Mouse (Mus musculus) forebrain, embryonic 11.5 days (tissue): ENCODE measurements around the gene Dnaja3. TPM values are rescaled to one million over a fixed set of nuclear protein-coding genes. Genes with fewer than 3 reads are reported as not detected.
"Not testable (repeated sequence)": the region's sequence is repeated elsewhere in the genome, so short reads cannot be mapped to it uniquely, and the experiment has no call there.

Source experiments
- ATAC-seq: fragments of 200-750 bp; cut with Nextera tagmentation; replicated peaks from 2 replicates; pipeline ENCODE4 v1.8.0; 2017; ENCODE audit warnings: moderate TSS enrichment; ENCODE audit not compliant: low FRiP score
- DNase-seq: peaks from one replicate; pipeline ENCODE4 v3.0.0-alpha.2; 2017; ENCODE audit warnings: low spot score
- H3K27ac ChIP-seq: fragments of 300-500 bp; sonication (generic); 2 replicates; pipeline ENCODE4 v1.5.1; 2014; ENCODE audit warnings: low read depth, low read length
- H3K27me3 ChIP-seq: fragments of 300-500 bp; sonication (generic); 2 replicates; pipeline ENCODE4 v1.6.1; 2014; ENCODE audit warnings: mild to moderate bottlenecking, low read length, mixed read lengths; ENCODE audit not compliant: control insufficient read depth, insufficient read depth
- H3K36me3 ChIP-seq: fragments of 300-500 bp; sonication (generic); 2 replicates; pipeline ENCODE4 v1.6.1; 2014; ENCODE audit warnings: mild to moderate bottlenecking, low read length, moderate library complexity, mixed read lengths; ENCODE audit not compliant: control insufficient read depth, insufficient read depth
- H3K4me1 ChIP-seq: fragments of 300-500 bp; sonication (generic); replicated peaks from 2 replicates; pipeline ENCODE4 v1.6.1; 2014; ENCODE audit warnings: low read length, mixed read lengths; ENCODE audit not compliant: control insufficient read depth, insufficient read depth
- H3K4me2 ChIP-seq: fragments of 300-500 bp; sonication (generic); 2 replicates; pipeline ENCODE4 v1.6.1; 2014; ENCODE audit warnings: low read depth, mild to moderate bottlenecking, low read length, moderate library complexity, mixed read lengths; ENCODE audit not compliant: severe bottlenecking
- H3K4me3 ChIP-seq: fragments of 300-500 bp; sonication (generic); 2 replicates; pipeline ENCODE4 v1.5.1; 2014; ENCODE audit warnings: low read depth, low read length
- H3K9ac ChIP-seq: fragments of 300-500 bp; sonication (generic); 2 replicates; pipeline ENCODE4 v1.6.1; 2014; ENCODE audit warnings: low read length
- H3K9me3 ChIP-seq: fragments of 300-500 bp; sonication (generic); 2 replicates; pipeline ENCODE4 v1.6.1; 2016; ENCODE audit warnings: low read length, mixed read lengths; ENCODE audit not compliant: control insufficient read depth
- WGBS: fragments of 180-500 bp; shearing (Covaris S2); extraction: QIAGEN DNeasy Blood & Tissue Kit; methylation state at CpG from one replicate; pipeline ENCODE4 v1.1.7; 2014; 5-methylcytosine and 5-hydroxymethylcytosine counted together
- polyA plus RNA-seq: library from polyadenylated mRNA; unstranded; fragments of >200 nt; fragmentation: Nextera tagmentation; extraction: Ambion mirVana; gene quantifications from 2 replicates; pipeline ENCODE4 v1.2.1, GENCODE M21; 2014

Gene Dnaja3
- polyA plus RNA-seq, 1 experiment from 2014 or later, result 60.7 TPM

DNA sequence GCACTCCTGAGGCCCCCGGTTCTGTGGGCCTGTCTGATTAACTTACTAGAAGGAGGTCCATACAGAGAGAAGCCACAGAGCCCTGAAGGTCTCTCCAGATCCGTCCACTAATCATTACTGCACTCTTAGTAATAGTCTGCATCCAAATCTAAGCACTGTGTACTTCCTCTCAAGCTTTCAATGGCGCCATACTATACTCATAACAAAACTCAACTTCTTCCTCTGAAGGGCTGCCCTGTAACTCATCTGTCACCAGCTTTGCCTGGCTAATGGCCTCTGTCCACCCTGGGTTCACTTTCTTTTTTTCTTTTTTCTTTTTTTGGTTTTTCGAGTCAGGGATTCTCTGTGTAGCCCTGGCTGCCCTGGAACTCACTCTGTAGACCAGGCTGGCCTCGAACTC lies 38.3 kb downstream of the Dnaja3 start:
- H3K9ac ChIP-seq, result no peak overlapping the region
- ATAC-seq, result no peak

DNA sequence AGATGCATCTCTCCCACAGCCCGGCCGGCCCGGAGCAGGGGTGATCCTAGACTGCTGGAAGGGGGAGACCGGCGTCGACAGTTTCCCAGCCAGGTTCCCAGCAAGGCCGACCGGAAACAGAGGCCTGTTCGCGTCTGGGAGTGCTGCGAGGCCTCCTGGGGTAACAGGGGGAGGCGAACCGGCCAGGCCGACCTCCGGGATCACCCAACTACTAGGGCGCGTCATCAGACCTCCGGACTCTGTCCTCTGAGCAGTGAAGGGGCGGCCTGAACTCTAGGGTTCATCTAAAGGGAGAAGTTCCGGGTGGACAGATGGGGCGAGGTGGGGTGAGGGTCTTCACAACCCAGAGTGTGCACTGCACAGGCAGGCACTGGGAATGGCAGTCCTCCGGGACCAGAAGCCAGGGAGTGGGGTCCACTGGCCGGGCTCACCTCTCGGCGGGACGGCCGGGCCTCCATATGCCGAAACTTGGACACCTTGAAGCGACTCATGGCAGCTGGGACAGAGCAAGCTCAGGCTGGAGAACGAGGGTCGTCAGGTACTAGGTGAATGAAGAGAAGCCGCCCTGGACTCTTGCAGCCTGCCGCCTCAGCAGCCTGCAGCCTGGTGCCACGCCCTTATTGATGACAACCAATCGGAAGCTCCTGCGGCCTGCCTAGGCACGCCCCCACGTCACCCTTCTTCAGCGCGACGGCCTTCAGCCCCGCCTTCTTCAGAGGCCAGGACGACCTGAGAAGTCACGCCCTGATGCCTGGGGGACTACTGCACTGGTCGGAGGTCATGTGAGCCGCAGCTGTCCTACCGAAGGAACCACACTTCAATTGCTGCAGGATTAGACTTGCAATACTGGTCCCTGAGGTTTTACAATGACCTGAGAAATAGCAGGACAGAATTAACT lies 39.6 kb downstream of the Dnaja3 start, which contains the start of gene Coro7:
TSS of gene Coro7 (minus strand) at position 657 of the 898 bp plus-strand sequence.
- H3K9me3 ChIP-seq, result no peaks in the 10 kb centered on the region
- H3K4me2 ChIP-seq, result peak within 1 kb of the TSS; percentile 69
- H3K9ac ChIP-seq, result peak within 1 kb of the TSS; percentile 67
- under 1% methylated on average over 47 of the region's 47 CpGs for WGBS
- peaks cover 9% of the 10 kb centered on the region; the same call in 1 of the 2 replicates for H3K4me1 ChIP-seq
- DNase-seq, result peak; percentile 95
- no peaks in the 10 kb centered on the region; the same call in 1 of the 2 replicates for H3K36me3 ChIP-seq
- H3K27ac ChIP-seq, result no peak within 1 kb of the TSS
- H3K27me3 ChIP-seq, result no peaks in the 10 kb centered on the region
- peak within 1 kb of the TSS; percentile 68 for H3K4me3 ChIP-seq
- peak; percentile 92 for ATAC-seq

More for the DNA sequence above, 38.3 kb downstream of the Dnaja3 start:
- no peaks in the 10 kb centered on the region for H3K9me3 ChIP-seq
- no peak overlapping the region for H3K4me3 ChIP-seq
- WGBS, result 87% methylated on average over 5 of the region's 5 CpGs
- no peaks in the 10 kb centered on the region for H3K27me3 ChIP-seq
- no peak for DNase-seq
- no peaks in the 10 kb centered on the region; the same call in 1 of the 2 replicates for H3K36me3 ChIP-seq
- peaks cover 7% of the 10 kb centered on the region; the same call in 1 of the 2 replicates for H3K4me1 ChIP-seq
- no peak overlapping the region for H3K27ac ChIP-seq
- no peak overlapping the region for H3K4me2 ChIP-seq

DNA sequence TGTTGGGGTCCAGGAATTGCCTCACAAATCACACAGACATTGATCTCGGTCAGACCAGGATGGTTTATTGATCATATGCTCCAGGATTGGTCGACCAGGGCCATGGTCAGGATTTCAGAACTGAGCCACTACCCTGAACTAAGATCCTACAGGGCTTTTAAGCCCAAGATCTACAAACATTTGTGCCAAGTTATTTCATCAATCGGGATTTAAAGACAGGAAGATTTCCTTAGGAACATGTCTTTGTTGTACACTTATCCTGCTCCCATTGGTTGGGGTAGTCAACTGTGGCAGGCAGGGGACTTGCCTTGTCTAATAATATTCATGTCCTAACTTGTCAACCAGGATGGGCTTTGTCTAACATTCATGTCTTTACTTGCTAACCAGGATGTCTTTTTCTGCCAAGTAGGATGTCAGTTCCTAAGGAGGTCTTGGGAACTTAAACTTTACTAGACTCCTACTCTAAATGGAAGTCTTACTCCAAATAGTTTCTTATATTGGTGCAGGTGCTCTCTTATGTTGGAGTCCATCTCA lies 41.2 kb downstream of the Dnaja3 start:
- H3K9ac ChIP-seq, H3K4me2 ChIP-seq, DNase-seq, H3K4me1 ChIP-seq, H3K27me3 ChIP-seq, H3K9me3 ChIP-seq, H3K36me3 ChIP-seq, H3K27ac ChIP-seq, H3K4me3 ChIP-seq, ATAC-seq: not testable (repeated sequence)
- 86% methylated on average over 3 of the region's 3 CpGs for WGBS

DNA sequence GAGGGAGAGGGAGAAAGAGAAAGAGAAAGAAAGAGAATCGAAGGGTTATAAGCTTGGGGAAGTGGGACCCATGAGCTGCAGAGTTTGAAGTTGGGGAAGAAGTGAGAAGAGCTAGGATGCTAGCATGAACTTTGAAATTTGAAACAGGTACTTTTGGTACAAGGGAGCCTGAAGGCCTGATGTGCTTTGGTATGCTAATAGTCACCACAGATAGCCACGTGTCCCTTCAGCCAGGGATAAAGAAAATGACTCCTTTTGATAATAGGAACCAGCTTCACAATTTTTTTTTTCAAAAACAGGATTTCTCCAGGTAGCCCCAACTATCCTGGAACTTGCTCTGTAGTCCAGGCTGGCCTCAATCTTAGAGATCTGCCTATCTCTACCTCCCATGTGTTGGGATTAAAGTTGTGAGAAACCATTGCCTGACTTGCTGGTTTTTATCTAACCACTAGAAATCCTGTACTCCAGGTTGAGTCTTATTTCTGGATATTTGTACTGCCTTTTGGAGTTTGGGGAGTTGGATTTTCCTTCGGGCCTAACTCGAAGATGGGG lies 42.9 kb downstream of the Dnaja3 start:
- Histone ChIP-seq H3K9ac (no peak overlapping the region; the same call in 1 of the 2 replicates), H3K36me3 (peaks cover 2% of the 10 kb centered on the region; the same call in 1 of the 2 replicates), H3K4me1 (peaks cover 9% of the 10 kb centered on the region; the same call in 1 of the 2 replicates), H3K4me2 (peak overlapping the region; percentile 76; the same call in 1 of the 2 replicates), H3K9me3 (no peaks in the 10 kb centered on the region), H3K4me3 (no peak overlapping the region), H3K27me3 (no peaks in the 10 kb centered on the region), H3K27ac (no peak overlapping the region)
- WGBS, result 72% methylated on average over 4 of the region's 4 CpGs
- DNase-seq (no peak), ATAC-seq (no peak)

DNA sequence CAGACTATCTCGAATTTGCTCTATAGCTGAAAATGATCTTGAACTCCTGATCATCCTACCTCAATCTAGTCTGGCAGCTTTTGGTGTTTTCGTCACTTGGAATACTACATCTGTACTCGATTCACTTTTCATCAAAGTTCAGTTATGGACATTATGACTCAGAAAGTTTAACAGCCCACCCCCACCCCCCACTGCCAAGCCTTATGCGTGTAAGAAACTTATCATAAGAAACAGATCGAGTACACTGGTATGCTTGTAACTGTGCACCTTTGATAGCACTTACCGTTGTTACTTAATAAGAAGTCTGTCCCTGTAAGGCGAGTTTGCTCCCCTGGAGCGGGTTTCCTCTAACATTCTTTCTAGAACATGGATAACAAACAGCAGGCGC lies 43.4 kb downstream of the Dnaja3 start:
- Histone ChIP-seq H3K27me3 (no peaks in the 10 kb centered on the region), H3K4me3 (peak overlapping the region; percentile 88), H3K36me3 (peaks cover 4% of the 10 kb centered on the region; the same call in 1 of the 2 replicates), H3K4me1 (peaks cover 9% of the 10 kb centered on the region; the same call in 1 of the 2 replicates), H3K9ac (peak overlapping the region; percentile 83), H3K4me2 (peak overlapping the region; percentile 76), H3K27ac (no peak overlapping the region; the same call in 1 of the 2 replicates), H3K9me3 (no peaks in the 10 kb centered on the region)
- ATAC-seq (no peak), DNase-seq (no peak)
- WGBS, result 32% methylated on average over 9 of the region's 9 CpGs

DNA sequence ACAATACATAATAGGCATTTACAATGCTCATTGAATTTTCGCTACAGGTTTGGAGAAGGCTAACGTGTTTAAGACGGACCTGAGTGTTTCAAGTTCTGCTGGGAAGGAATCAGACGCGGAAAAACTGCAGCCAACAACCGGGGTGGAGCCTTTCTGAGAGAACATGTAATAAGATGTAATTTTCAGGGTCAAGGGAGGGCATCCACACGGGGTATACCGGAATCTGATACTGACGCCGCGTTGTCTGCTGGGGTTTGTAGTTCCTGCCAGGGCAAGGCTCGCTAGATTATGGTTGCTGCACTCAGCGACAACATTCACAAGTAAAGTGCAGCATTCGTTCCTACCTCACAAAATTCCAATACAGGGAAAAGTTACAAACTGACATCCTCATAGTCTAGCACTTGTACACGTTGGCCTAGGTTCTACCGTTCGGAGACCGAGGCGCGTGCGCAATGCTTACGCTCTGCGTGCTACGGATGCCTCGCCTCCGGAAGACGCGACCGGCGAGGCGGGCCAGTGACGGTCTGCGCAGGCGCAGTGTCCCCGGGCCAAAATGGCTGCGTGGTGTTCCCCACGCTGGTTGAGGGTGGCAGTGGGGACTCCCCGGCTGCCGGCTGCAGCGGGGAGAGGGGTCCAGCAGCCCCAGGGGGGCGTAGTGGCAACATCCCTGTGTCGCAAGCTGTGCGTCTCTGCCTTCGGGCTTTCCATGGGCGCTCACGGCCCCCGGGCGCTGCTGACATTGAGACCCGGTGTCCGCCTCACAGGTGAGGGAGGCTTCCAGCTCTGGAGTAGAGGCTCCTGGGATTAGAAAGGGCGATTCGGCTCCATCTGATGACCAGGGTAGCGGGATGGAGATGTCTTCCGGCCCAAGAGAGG lies 44.0 kb downstream of the Dnaja3 start:
- Histone ChIP-seq H3K4me1 (peaks cover 5% of the 10 kb centered on the region; the same call in 1 of the 2 replicates), H3K36me3 (peaks cover 6% of the 10 kb centered on the region; the same call in 1 of the 2 replicates), H3K27me3 (no peaks in the 10 kb centered on the region), H3K4me3 (peak overlapping the region; percentile 88), H3K4me2 (peak overlapping the region; percentile 76), H3K9me3 (no peaks in the 10 kb centered on the region), H3K27ac (no peak overlapping the region; the same call in 1 of the 2 replicates), H3K9ac (peak overlapping the region; percentile 83)
- ATAC-seq (peak; percentile 86), DNase-seq (peak; percentile 97)
- under 1% methylated on average over 54 of the region's 54 CpGs for WGBS

DNA sequence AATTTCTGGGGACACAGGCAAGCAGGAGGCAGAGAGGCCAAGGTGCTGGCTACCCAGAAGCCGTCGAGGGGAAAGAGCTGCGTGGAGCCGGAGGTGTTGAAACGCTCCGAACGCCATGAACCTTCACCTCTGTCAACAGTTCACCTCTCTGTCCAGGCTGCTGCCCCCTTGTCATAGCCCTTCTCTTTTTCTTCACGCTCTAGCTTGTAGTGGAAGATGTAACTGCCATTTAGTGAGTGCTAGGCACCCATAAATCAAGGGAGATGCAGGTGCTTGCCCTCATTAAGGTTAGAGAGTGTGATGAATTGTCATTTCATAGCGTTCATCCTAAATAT lies 44.6 kb downstream of the Dnaja3 start:
- Histone ChIP-seq H3K27me3 (no peaks in the 10 kb centered on the region), H3K4me3 (peak overlapping the region; percentile 88), H3K4me1 (0 out of 2 replicates have a peak, but pooled peaks cover 3% of the 10 kb centered on the region), H3K27ac (no peak overlapping the region), H3K9me3 (no peaks in the 10 kb centered on the region; the same call in 1 of the 2 replicates), H3K9ac (peak overlapping the region; percentile 83), H3K36me3 (peaks cover 10% of the 10 kb centered on the region; the same call in 1 of the 2 replicates), H3K4me2 (peak overlapping the region; percentile 76)
- DNase-seq (no peak), ATAC-seq (no peak)
- WGBS, result under 1% methylated on average over 9 of the region's 9 CpGs

DNA sequence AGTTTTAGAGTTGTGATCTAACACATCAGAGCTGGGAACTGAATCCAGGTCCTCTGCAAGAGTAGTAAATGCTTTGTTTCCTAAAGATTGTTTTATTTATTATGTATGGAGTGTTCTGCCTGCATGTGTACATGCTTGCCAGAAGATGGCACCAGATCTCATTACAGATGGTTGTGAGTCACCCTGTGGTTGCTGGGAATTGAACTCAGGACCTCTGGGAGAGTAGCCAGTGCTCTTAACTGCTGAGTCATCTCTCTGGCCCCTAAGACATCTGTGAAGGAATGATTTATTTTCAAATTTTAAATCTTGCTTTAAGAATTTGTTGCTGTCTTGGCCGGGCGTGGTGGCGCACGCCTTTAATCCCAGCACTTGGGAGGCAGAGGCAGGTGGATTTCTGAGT lies 49.6 kb downstream of the Dnaja3 start:
- peaks cover 16% of the 10 kb centered on the region for H3K36me3 ChIP-seq
- H3K9ac ChIP-seq, result not testable (repeated sequence)

More for the DNA sequence above, 49.6 kb downstream of the Dnaja3 start:
- not testable (repeated sequence) for H3K27me3 ChIP-seq, H3K27ac ChIP-seq, DNase-seq, H3K4me1 ChIP-seq, H3K9me3 ChIP-seq, H3K4me3 ChIP-seq, H3K4me2 ChIP-seq, ATAC-seq
- over 99% methylated on average over 4 of the region's 4 CpGs for WGBS
